Mouse (Mus musculus) G1E (cell line): ENCODE measurements around the gene Epas1. TPM values are rescaled to one million over a fixed set of nuclear protein-coding genes. Genes with fewer than 3 reads are reported as not detected.

Experiments used
- ATAC-seq: 2 replicates; pipeline ENCODE4 v1.8.0; 2016; ENCODE audit warnings: mild to moderate bottlenecking; ENCODE audit not compliant: insufficient number of reproducible peaks, poor library complexity, low FRiP score, severe bottlenecking; ENCODE audit errors: extremely low read depth
- DNase-seq: peaks from one replicate; pipeline ENCODE4 v3.0.0; 2012; ENCODE audit warnings: low spot score
- H3K27me3 ChIP-seq: 2 replicates; pipeline ENCODE4 v1.6.1; 2012; ENCODE audit warnings: mild to moderate bottlenecking, low read length, inconsistent platforms; ENCODE audit not compliant: insufficient read depth
- H3K36me3 ChIP-seq: replicated peaks from 2 replicates; pipeline ENCODE3; 2012; ENCODE audit warnings: mild to moderate bottlenecking, inconsistent platforms
- H3K4me1 ChIP-seq: 2 replicates; pipeline ENCODE4 v1.6.1; 2012; ENCODE audit warnings: low read depth, low read length, inconsistent platforms, mixed read lengths; ENCODE audit not compliant: insufficient read depth
- H3K4me3 ChIP-seq: 2 replicates; pipeline ENCODE4 v1.5.1; 2012; ENCODE audit warnings: low read depth, mild to moderate bottlenecking, inconsistent platforms, low read length, moderate library complexity, mixed read lengths
- H3K9me3 ChIP-seq: replicated peaks from 2 replicates; pipeline ENCODE4 v1.6.1; 2012; ENCODE audit warnings: inconsistent platforms
- CTCF ChIP-seq: IDR thresholded peaks from 2 replicates; pipeline ENCODE4 v1.5.1; 2012; ENCODE audit warnings: low read depth, low read length, inconsistent platforms, mixed read lengths
- GATA1 ChIP-seq: IDR thresholded peaks from 2 replicates; pipeline ENCODE4 v1.6.1; 2012; ENCODE audit warnings: borderline replicate concordance, low read length, inconsistent platforms, mixed read lengths
- GATA2 ChIP-seq: IDR thresholded peaks from 2 replicates; pipeline ENCODE4 v1.6.1; 2012; ENCODE audit warnings: low read depth, low read length, inconsistent platforms, borderline replicate concordance
- POLR2AphosphoS5 ChIP-seq: IDR thresholded peaks from 2 replicates; pipeline ENCODE4 v1.6.1; 2012; ENCODE audit warnings: low read depth, low read length, inconsistent platforms; ENCODE audit not compliant: insufficient replicate concordance
- TAL1 ChIP-seq: conservative IDR thresholded peaks from 2 replicates; pipeline ENCODE4 v1.6.1; 2012; ENCODE audit warnings: low read depth, low read length, inconsistent platforms, mixed read lengths
- polyA plus RNA-seq: library from polyadenylated mRNA; stranded (reverse); fragments of >175 nt; gene quantifications from 2 replicates; pipeline ENCODE4 v1.2.3, GENCODE M21; 2012
- total RNA-seq, 2 experiments: library from RNA; stranded (forward) in 1 of 2; stranded (reverse) in 1 of 2; fragments of 200-1000 nt in 1 of 2; fragments of >200 nt in 1 of 2; fragmentation: Nextera tagmentation in 1 of 2; gene quantifications; 2 replicates each; pipeline ENCODE4 v1.2.3; 2014 to 2017

The Epas1 gene
- total and polyA plus RNA-seq, 3 experiments: 0.05 TPM; not detected in 2

DNA sequence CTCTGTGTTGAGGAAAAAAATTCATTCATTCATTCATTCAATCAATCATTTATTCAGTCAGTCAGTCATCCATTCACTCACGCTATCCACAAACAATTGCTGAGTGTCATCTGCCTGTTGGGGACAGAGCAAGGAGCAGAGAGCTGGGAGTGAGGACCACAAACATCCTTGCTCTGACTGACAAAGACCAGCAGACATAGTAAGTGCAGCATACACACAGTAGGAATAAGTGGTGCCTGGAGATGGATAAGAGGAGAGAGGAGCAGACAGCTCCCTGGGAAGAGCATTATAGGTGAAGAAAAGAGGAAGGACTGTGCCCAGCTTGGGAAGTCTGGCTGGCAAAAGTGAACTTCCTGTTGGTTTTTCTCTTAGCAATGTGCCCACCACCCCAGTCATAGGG is 21.0 kb upstream of the Epas1 start:
- Histone ChIP-seq H3K9me3 (peaks cover 35% of the 10 kb centered on the region), H3K4me1 (peaks cover 8% of the 10 kb centered on the region), H3K4me3 (no peak overlapping the region), H3K27me3 (no peaks in the 10 kb centered on the region), H3K36me3 (no peaks in the 10 kb centered on the region)
- no peak for TF ChIP-seq POLR2AphosphoS5
- TF ChIP-seq TAL1: no peak
- no peak for TF ChIP-seq GATA1
- no peak for TF ChIP-seq CTCF
- no peak for TF ChIP-seq GATA2
- DNase-seq (no peak), ATAC-seq (no peak)

DNA sequence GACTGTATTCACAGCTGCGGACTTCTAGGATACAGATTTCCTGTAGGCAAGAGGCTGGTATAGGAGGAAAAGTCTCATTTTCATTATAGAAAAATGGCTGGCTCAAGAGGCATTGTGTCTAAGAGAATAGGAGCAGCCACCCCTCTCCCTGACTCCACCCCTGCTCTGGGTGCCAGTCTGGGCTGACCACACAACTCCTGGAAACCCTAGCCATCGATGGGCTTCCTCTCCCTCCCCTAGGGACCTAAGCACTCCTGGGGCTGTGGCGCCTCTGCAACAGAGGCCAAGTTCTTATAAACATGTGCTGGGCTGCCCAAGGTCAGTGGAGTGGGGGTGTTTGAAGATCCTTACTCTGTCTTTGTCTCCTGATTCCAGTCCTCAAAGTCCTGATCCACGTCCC is 19.9 kb upstream of the Epas1 start:
- H3K4me3 ChIP-seq: no peak overlapping the region
- no peaks in the 10 kb centered on the region for H3K36me3 ChIP-seq
- peaks cover 32% of the 10 kb centered on the region for H3K9me3 ChIP-seq
- no peak for DNase-seq
- H3K4me1 ChIP-seq: peaks cover 8% of the 10 kb centered on the region
- ATAC-seq: no peak
- no peaks in the 10 kb centered on the region; the same call in 1 of the 2 replicates for H3K27me3 ChIP-seq
- TF ChIP-seq GATA1 (no peak), POLR2AphosphoS5 (no peak), GATA2 (no peak), TAL1 (no peak), CTCF (no peak)

DNA sequence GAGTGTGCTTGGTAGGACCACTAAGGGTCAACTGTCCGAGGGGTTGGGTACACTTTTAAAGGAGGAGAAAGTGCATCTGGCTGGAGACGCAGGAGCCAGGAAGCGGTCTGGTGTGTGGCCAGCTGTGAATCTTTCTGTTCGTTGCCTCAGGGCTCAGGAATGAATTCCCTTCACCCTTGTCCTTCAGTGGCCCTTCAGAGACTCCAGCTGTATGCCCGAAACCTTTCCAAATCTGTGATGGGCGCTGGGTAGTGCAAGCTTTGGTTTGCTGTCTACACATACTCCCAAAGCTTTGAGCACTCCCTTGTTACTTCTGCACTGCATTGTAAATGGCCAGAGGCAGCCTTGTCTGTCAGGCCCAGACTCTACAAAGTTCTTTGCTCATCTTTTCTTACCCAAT is 15.0 kb upstream of the Epas1 start:
- Histone ChIP-seq H3K27me3 (no peaks in the 10 kb centered on the region; the same call in 1 of the 2 replicates), H3K9me3 (peaks cover 31% of the 10 kb centered on the region), H3K36me3 (no peaks in the 10 kb centered on the region), H3K4me1 (no peaks in the 10 kb centered on the region), H3K4me3 (no peak overlapping the region)
- DNase-seq: no peak
- TF ChIP-seq TAL1 (no peak), GATA2 (no peak), POLR2AphosphoS5 (no peak), GATA1 (no peak), CTCF (no peak)
- ATAC-seq: no peak

DNA sequence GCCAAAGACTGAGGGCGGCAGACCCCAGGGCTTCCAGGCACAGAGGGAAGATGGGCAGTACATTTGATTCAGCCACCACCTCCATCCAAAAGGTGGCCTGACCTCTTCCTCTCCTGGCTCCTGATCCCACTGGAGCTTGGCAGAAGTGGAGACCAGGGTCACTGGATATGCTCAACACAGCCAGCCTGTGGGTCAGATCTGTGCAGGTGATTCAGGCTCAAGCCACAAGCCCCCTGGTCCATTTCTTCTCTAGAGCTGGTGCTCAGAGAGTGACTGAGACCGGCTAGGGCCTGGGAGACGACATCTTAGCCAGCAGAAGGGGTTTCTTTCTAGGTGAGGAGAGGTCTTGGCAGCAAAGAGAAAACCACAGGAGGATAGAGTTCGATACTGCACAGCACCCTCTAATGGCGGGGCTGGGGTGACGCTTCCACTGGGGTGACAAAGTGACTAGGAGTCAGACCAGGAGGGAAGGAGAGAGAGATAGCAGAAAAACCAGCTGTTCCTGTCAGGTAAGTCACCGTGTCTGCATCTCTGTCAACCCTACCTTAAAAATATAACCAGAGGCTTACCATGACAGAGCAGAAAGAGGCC is 10.1 kb upstream of the Epas1 start:
- no peak for DNase-seq
- Histone ChIP-seq H3K36me3 (no peaks in the 10 kb centered on the region), H3K4me3 (no peak overlapping the region), H3K9me3 (peaks cover 21% of the 10 kb centered on the region), H3K4me1 (no peaks in the 10 kb centered on the region), H3K27me3 (no peaks in the 10 kb centered on the region; the same call in 1 of the 2 replicates)
- ATAC-seq: no peak
- TF ChIP-seq CTCF (no peak), TAL1 (no peak)

DNA sequence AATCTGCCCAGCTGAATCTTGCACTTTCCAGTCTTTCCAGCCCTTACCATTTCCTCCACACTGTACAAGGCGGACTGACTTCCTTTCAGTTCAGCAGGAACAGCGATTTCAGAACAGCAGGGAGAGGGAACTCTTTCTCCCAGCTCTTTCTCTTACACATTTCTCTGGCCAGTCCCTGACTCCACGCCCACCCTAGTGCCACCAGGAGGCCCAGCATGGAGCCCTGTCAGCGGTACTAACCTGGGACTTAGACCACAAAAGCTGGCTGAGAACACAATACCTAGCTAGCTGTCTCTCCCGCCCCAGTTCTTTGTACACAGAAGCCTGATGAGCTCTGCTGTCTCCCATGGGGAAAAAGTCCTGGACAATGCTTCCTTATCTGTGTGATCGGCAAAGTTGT is 8.6 kb upstream of the Epas1 start:
- no peak for ATAC-seq
- Histone ChIP-seq H3K4me1 (no peaks in the 10 kb centered on the region), H3K36me3 (no peaks in the 10 kb centered on the region), H3K4me3 (no peak overlapping the region), H3K27me3 (no peaks in the 10 kb centered on the region), H3K9me3 (peaks cover 19% of the 10 kb centered on the region)
- TF ChIP-seq POLR2AphosphoS5: no peak
- no peak for TF ChIP-seq GATA2
- no peak for TF ChIP-seq CTCF
- no peak for TF ChIP-seq TAL1
- TF ChIP-seq GATA1: no peak
- DNase-seq: no peak

DNA sequence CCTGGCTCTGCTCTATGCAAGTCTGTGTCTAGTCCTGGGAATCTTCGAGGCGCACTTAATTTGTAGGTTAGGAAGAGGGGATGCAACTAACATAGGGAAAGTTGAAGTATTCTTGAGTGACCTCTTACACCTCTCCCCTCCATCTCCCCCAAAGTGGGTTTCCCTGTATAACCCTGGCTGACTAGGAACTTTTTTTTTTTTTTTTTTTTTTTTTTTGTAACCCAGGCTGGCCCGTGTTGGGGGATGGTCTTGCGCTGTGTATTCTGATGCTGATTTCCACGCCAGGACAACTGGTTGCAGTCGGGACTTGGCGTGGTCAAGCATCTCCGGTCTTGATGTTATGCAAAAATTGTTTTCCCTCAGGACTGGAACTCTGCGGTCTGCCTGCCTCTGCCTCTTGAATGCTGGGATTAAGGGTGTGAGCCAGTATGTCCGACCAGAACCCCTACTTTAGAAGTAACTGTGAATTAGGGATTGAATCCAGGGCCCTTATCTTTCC is 2.1 kb upstream of the Epas1 start:
- Histone ChIP-seq H3K36me3 (no peaks in the 10 kb centered on the region), H3K4me1 (no peaks in the 10 kb centered on the region), H3K9me3 (peaks cover 35% of the 10 kb centered on the region), H3K27me3 (no peaks in the 10 kb centered on the region; the same call in 1 of the 2 replicates), H3K4me3 (no peak overlapping the region)
- DNase-seq: no peak
- ATAC-seq: no peak
- TF ChIP-seq GATA2: no peak
- no peak for TF ChIP-seq TAL1
- TF ChIP-seq GATA1: no peak
- no peak for TF ChIP-seq POLR2AphosphoS5
